Mouse (Mus musculus): ENCODE data around the gene Ano6.

DNA sequence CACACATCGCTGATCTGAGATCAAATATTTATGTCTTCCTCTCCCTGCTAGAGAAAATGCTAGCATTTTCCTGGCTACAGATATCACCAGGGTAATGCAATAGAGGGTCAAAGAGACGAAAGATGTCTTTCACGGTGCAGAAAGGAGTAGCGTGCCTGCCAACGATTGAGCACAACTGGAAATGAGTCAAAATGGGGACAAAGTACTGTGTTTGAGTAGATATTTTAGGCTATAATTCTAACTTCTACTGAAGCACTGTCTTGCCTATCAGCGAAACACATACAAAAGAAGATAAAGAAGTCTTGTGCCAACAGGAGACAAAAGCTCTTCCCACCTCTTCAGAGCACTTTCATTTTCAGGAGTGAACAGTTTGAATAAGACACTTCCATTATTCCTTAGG, 16.4 kb upstream of the Ano6 start:
- TF ChIP-seq CTCF (IDR thresholded peaks at IDR 0.05; ENCODE audit: low read depth) (no peak), EP300 (IDR thresholded peaks at IDR 0.05; ENCODE audit: low read depth) (no peak)
